Mouse (Mus musculus): ENCODE results near the gene Gm49395. TPM values are rescaled to one million over a fixed set of nuclear protein-coding genes. Genes with fewer than 3 reads are reported as not detected.

Gene Gm49395
- polyA plus RNA-seq, 1 experiment from 2014 or later, result 1.3 TPM

GRCm38 (mm10) chr13:115116930-115117621 lies 15.4 kb upstream of the Gm49395 start:
- Histone ChIP-seq H3K4me2 (ENCODE audit: low read depth, low read length) (no peak overlapping the region), H3K9me3 (replicated peaks; ENCODE audit: control insufficient read depth, low read length) (no peaks in the 10 kb centered on the region), H3K4me1 (ENCODE audit: control insufficient read depth, insufficient read depth, low read length) (no peaks in the 10 kb centered on the region), H3K27me3 (ENCODE audit: control insufficient read depth, insufficient read depth, low read length) (no peaks in the 10 kb centered on the region), H3K36me3 (replicated peaks; ENCODE audit: control insufficient read depth, insufficient read depth, low read depth, low read length) (no peaks in the 10 kb centered on the region), H3K27ac (replicated peaks; ENCODE audit: low read depth, low read length) (no peak overlapping the region), H3K4me3 (ENCODE audit: low read depth, low read length) (no peak overlapping the region), H3K9ac (replicated peaks; ENCODE audit: low read length) (no peak overlapping the region)
- no peak for DNase-seq (ENCODE audit: low spot score)
- no peak for ATAC-seq (replicated peaks; ENCODE audit: insufficient number of reproducible peaks, low FRiP score, low TSS enrichment, low read depth)
- WGBS, result 85% methylated on average over 3 of the region's 3 CpGs

GRCm38 (mm10) chr13:115109628-115110027 lies 7.9 kb upstream of the Gm49395 start:
- Histone ChIP-seq H3K27ac (replicated peaks; ENCODE audit: low read depth, low read length) (no peak overlapping the region), H3K9me3 (replicated peaks; ENCODE audit: control insufficient read depth, low read length) (no peaks in the 10 kb centered on the region), H3K36me3 (replicated peaks; ENCODE audit: control insufficient read depth, insufficient read depth, low read depth, low read length) (no peaks in the 10 kb centered on the region), H3K4me1 (ENCODE audit: control insufficient read depth, insufficient read depth, low read length) (no peaks in the 10 kb centered on the region), H3K27me3 (ENCODE audit: control insufficient read depth, insufficient read depth, low read length) (no peaks in the 10 kb centered on the region), H3K4me2 (ENCODE audit: low read depth, low read length) (no peak overlapping the region), H3K4me3 (ENCODE audit: low read depth, low read length) (no peak overlapping the region), H3K9ac (replicated peaks; ENCODE audit: low read length) (no peak overlapping the region)
- WGBS, result 81% methylated on average over 4 of the region's 4 CpGs
- DNase-seq (ENCODE audit: low spot score) (no peak), ATAC-seq (replicated peaks; ENCODE audit: insufficient number of reproducible peaks, low FRiP score, low TSS enrichment, low read depth) (no peak)

- Histone ChIP-seq H3K4me1 (ENCODE audit: control insufficient read depth, insufficient read depth, low read length) (no peaks in the 10 kb centered on the region), H3K9ac (replicated peaks; ENCODE audit: low read length) (no peak overlapping the region), H3K9me3 (replicated peaks; ENCODE audit: control insufficient read depth, low read length) (no peaks in the 10 kb centered on the region), H3K36me3 (replicated peaks; ENCODE audit: control insufficient read depth, insufficient read depth, low read depth, low read length) (no peaks in the 10 kb centered on the region), H3K27ac (replicated peaks; ENCODE audit: low read depth, low read length) (no peak overlapping the region), H3K4me3 (ENCODE audit: low read depth, low read length) (no peak overlapping the region), H3K4me2 (ENCODE audit: low read depth, low read length) (no peak overlapping the region), H3K27me3 (ENCODE audit: control insufficient read depth, insufficient read depth, low read length) (no peaks in the 10 kb centered on the region)
- ATAC-seq (replicated peaks; ENCODE audit: insufficient number of reproducible peaks, low FRiP score, low TSS enrichment, low read depth) (no peak), DNase-seq (ENCODE audit: low spot score) (no peak)
- 78% methylated on average over 8 of the region's 8 CpGs for WGBS
Observed at GRCm38 (mm10) chr13:115107436-115107835, 5.7 kb upstream of the Gm49395 start.

- no peaks in the 10 kb centered on the region for H3K4me1 ChIP-seq (ENCODE audit: control insufficient read depth, insufficient read depth, low read length)
- H3K36me3 ChIP-seq (replicated peaks; ENCODE audit: control insufficient read depth, insufficient read depth, low read depth, low read length), result no peaks in the 10 kb centered on the region
- DNase-seq (ENCODE audit: low spot score), result no peak
- WGBS, result 82% methylated on average over 10 of the region's 10 CpGs
- ATAC-seq (replicated peaks; ENCODE audit: insufficient number of reproducible peaks, low FRiP score, low TSS enrichment, low read depth), result no peak
- no peak overlapping the region for H3K27ac ChIP-seq (replicated peaks; ENCODE audit: low read depth, low read length)
- no peak overlapping the region for H3K4me2 ChIP-seq (ENCODE audit: low read depth, low read length)
- no peak overlapping the region for H3K9ac ChIP-seq (replicated peaks; ENCODE audit: low read length)
- H3K4me3 ChIP-seq (ENCODE audit: low read depth, low read length), result no peak overlapping the region
- peaks cover 1% of the 10 kb centered on the region; the same call in 1 of the 2 replicates for H3K27me3 ChIP-seq (ENCODE audit: control insufficient read depth, insufficient read depth, low read length)
- no peaks in the 10 kb centered on the region for H3K9me3 ChIP-seq (replicated peaks; ENCODE audit: control insufficient read depth, low read length)
Observed at GRCm38 (mm10) chr13:115106183-115106582, 4.5 kb upstream of the Gm49395 start.

GRCm38 (mm10) chr13:115102754-115103153 lies 1.0 kb upstream of the Gm49395 start:
- no peak overlapping the region for H3K9ac ChIP-seq (replicated peaks; ENCODE audit: low read length)
- no peaks in the 10 kb centered on the region for H3K4me1 ChIP-seq (ENCODE audit: control insufficient read depth, insufficient read depth, low read length)
- WGBS, result 90% methylated on average over 2 of the region's 2 CpGs
- H3K4me3 ChIP-seq (ENCODE audit: low read depth, low read length), result no peak overlapping the region
- H3K4me2 ChIP-seq (ENCODE audit: low read depth, low read length), result no peak overlapping the region
- no peaks in the 10 kb centered on the region for H3K9me3 ChIP-seq (replicated peaks; ENCODE audit: control insufficient read depth, low read length)
- H3K27ac ChIP-seq (replicated peaks; ENCODE audit: low read depth, low read length), result no peak overlapping the region
- DNase-seq (ENCODE audit: low spot score) (no peak), ATAC-seq (replicated peaks; ENCODE audit: insufficient number of reproducible peaks, low FRiP score, low TSS enrichment, low read depth) (no peak)
- H3K27me3 ChIP-seq (ENCODE audit: control insufficient read depth, insufficient read depth, low read length), result peaks cover 2% of the 10 kb centered on the region; the same call in 1 of the 2 replicates
- no peaks in the 10 kb centered on the region for H3K36me3 ChIP-seq (replicated peaks; ENCODE audit: control insufficient read depth, insufficient read depth, low read depth, low read length)

- H3K27me3 ChIP-seq (ENCODE audit: control insufficient read depth, insufficient read depth, low read length), result peaks cover 2% of the 10 kb centered on the region; the same call in 1 of the 2 replicates
- H3K9me3 ChIP-seq (replicated peaks; ENCODE audit: control insufficient read depth, low read length), result no peaks in the 10 kb centered on the region
- no peak overlapping the region for H3K4me2 ChIP-seq (ENCODE audit: low read depth, low read length)
- H3K27ac ChIP-seq (replicated peaks; ENCODE audit: low read depth, low read length), result no peak overlapping the region
- DNase-seq (ENCODE audit: low spot score) (no peak), ATAC-seq (replicated peaks; ENCODE audit: insufficient number of reproducible peaks, low FRiP score, low TSS enrichment, low read depth) (no peak)
- no peaks in the 10 kb centered on the region for H3K4me1 ChIP-seq (ENCODE audit: control insufficient read depth, insufficient read depth, low read length)
- H3K4me3 ChIP-seq (ENCODE audit: low read depth, low read length), result peak overlapping the region; percentile 47; the same call in 1 of the 2 replicates
- H3K36me3 ChIP-seq (replicated peaks; ENCODE audit: control insufficient read depth, insufficient read depth, low read depth, low read length), result no peaks in the 10 kb centered on the region
- 29% methylated on average over 11 of the region's 11 CpGs for WGBS
- H3K9ac ChIP-seq (replicated peaks; ENCODE audit: low read length), result no peak overlapping the region
Observed at GRCm38 (mm10) chr13:115100381-115101177, 1.1 kb downstream of the Gm49395 start.

- Histone ChIP-seq H3K9ac (replicated peaks; ENCODE audit: low read length) (no peak overlapping the region), H3K9me3 (replicated peaks; ENCODE audit: control insufficient read depth, low read length) (no peaks in the 10 kb centered on the region), H3K36me3 (replicated peaks; ENCODE audit: control insufficient read depth, insufficient read depth, low read depth, low read length) (no peaks in the 10 kb centered on the region), H3K4me1 (ENCODE audit: control insufficient read depth, insufficient read depth, low read length) (no peaks in the 10 kb centered on the region), H3K27ac (replicated peaks; ENCODE audit: low read depth, low read length) (no peak overlapping the region), H3K4me2 (ENCODE audit: low read depth, low read length) (no peak overlapping the region), H3K27me3 (ENCODE audit: control insufficient read depth, insufficient read depth, low read length) (peaks cover 2% of the 10 kb centered on the region; the same call in 1 of the 2 replicates), H3K4me3 (ENCODE audit: low read depth, low read length) (no peak overlapping the region)
- ATAC-seq (replicated peaks; ENCODE audit: insufficient number of reproducible peaks, low FRiP score, low TSS enrichment, low read depth), result no peak
- no peak for DNase-seq (ENCODE audit: low spot score)
- WGBS, result 83% methylated on average over 9 of the region's 9 CpGs
Observed at GRCm38 (mm10) chr13:115099381-115099780, 2.3 kb downstream of the Gm49395 start.

GRCm38 (mm10) chr13:115098227-115098626 lies 3.5 kb downstream of the Gm49395 start:
- Histone ChIP-seq H3K4me1 (ENCODE audit: control insufficient read depth, insufficient read depth, low read length) (no peaks in the 10 kb centered on the region), H3K4me2 (ENCODE audit: low read depth, low read length) (no peak overlapping the region), H3K9ac (replicated peaks; ENCODE audit: low read length) (no peak overlapping the region), H3K27me3 (ENCODE audit: control insufficient read depth, insufficient read depth, low read length) (peaks cover 2% of the 10 kb centered on the region; the same call in 1 of the 2 replicates), H3K36me3 (replicated peaks; ENCODE audit: control insufficient read depth, insufficient read depth, low read depth, low read length) (no peaks in the 10 kb centered on the region), H3K9me3 (replicated peaks; ENCODE audit: control insufficient read depth, low read length) (no peaks in the 10 kb centered on the region), H3K4me3 (ENCODE audit: low read depth, low read length) (no peak overlapping the region), H3K27ac (replicated peaks; ENCODE audit: low read depth, low read length) (no peak overlapping the region)
- 65% methylated on average over 3 of the region's 3 CpGs for WGBS
- DNase-seq (ENCODE audit: low spot score) (no peak), ATAC-seq (replicated peaks; ENCODE audit: insufficient number of reproducible peaks, low FRiP score, low TSS enrichment, low read depth) (no peak)

Measured in embryonic facial prominence, embryonic 11.5 days (tissue).